Mouse (Mus musculus) small intestine, adult 2 months (tissue): Measurements from ENCODE around the gene Ift43.

Source experiments
- CTCF ChIP-seq: fragments of 200-500 bp; IDR thresholded peaks from 2 replicates; pipeline ENCODE4 v1.5.1; 2012; ENCODE audit warnings: low read depth, mild to moderate bottlenecking, control low read depth, inconsistent platforms, low read length, moderate library complexity, mixed read lengths; ENCODE audit not compliant: insufficient replicate concordance, insufficient read length; ENCODE audit errors: extremely low read depth
- POLR2A ChIP-seq: fragments of 200-500 bp; IDR thresholded peaks from 2 replicates; pipeline ENCODE4 v1.6.1; 2012; ENCODE audit warnings: low read depth, mild to moderate bottlenecking, control low read depth, inconsistent platforms, low read length, moderate library complexity

DNA sequence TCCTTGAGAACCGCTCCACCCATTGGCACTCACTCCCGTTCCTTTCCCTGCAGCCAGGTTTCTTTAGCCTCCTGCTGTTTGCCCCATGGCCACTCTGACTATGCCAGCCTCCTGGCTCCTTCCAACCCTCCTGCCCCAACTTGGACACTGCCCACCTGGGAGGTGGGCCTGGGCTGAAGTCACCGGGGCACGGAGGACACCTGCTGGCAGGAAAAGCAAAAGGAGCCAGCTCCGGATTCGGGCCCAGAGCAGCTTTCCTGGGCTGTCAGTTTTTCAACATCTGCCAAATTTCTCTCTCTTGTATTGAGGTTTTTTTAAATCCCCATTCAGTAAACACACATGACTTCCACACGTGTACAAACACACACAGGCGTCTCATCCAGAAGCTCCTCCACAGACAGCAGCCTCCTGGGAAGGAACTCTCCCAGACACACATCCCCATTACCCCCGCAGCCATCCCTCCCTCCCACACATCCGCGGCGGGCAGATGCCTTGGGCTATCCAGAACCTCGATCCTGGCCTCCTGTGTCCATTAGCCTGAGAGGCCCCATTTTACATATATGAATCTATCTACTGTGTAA lies 5.9 kb upstream of the Ift43 start:
- TF ChIP-seq CTCF (peak; percentile 35; the same call in 1 of the 2 replicates), POLR2A (no peak)
